In the genomic region with DNA sequence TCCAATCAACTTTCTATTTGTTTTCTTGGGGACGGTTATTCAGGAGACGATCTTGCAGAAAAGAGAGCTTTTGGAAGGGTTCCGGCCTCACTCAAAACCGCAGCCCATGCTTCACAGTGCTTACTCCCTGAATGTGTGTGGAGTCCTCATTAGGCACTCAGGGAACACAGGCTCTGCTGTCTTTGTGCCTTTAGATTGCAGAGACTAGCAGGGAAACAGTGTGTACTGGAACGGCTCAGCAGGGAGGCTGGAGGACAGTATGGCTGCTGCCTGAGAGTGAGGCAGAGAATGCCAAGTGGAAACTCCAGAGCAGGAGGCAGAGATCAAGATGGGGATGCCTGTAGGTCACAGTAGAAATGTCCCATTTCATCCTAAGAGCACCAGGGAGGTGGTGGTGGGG, we compare ENCODE assay signal across 14 mouse cellular contexts.
A peak's percentile ranks its signal among the peaks of the same experiment; 100 is the strongest.
DNase-seq lines count a peak whose midpoint lies in the region; ATAC-seq and TF ChIP-seq lines count a peak whose summit lies in the region.
"Had no signal": no experiment of that assay in that cellular context is flagged by ENCODE, and none has a peak within 500 bp of the region (broad histone marks: within the 10 kb centered on the region; RNA-seq: fewer than 3 reads in every experiment).

No protein-coding gene starts in this region.

- H3K4me2 ChIP-seq in midbrain, embryonic 16.5 days (ENCODE audit: low read length), result no peak overlapping the region
- no peak overlapping the region for H3K4me2 ChIP-seq in midbrain, embryonic 11.5 days
- H3K4me2 ChIP-seq in midbrain, postnatal 0 days (ENCODE audit: low read depth, low read length, poor library complexity, severe bottlenecking), result no peak overlapping the region
- H3K4me2 ChIP-seq: heart, embryonic 13.5 days; limb, embryonic 13.5 days had no signal

- peak; percentile 59 for ATAC-seq in frontal cortex, adult (ENCODE audit: low TSS enrichment)
- ATAC-seq in midbrain, embryonic 16.5 days, result no peak
- no peak for ATAC-seq in midbrain, embryonic 11.5 days (ENCODE audit: low FRiP score)
- no peak for ATAC-seq in midbrain, postnatal 0 days (ENCODE audit: low FRiP score)
- ATAC-seq: liver, postnatal 0 days had no signal

- no peaks in the 10 kb centered on the region for H3K9me3 ChIP-seq in midbrain, embryonic 16.5 days (replicated peaks; ENCODE audit: control insufficient read depth, low read length, poor library complexity, severe bottlenecking)
- no peaks in the 10 kb centered on the region for H3K9me3 ChIP-seq in midbrain, embryonic 11.5 days (ENCODE audit: control insufficient read depth, low read length)
- no peaks in the 10 kb centered on the region for H3K9me3 ChIP-seq in midbrain, postnatal 0 days (ENCODE audit: low read length)
- H3K9me3 ChIP-seq: heart, embryonic 13.5 days; limb, embryonic 13.5 days had no signal

- WGBS in midbrain, embryonic 16.5 days, result 59% methylated on average over 5 of the region's 5 CpGs
- 80% methylated on average over 5 of the region's 5 CpGs for WGBS in midbrain, embryonic 11.5 days
- WGBS in midbrain, postnatal 0 days, result 55% methylated on average over 5 of the region's 5 CpGs

- H3K9ac ChIP-seq in midbrain, embryonic 16.5 days (ENCODE audit: low read depth, low read length), result no peak overlapping the region
- H3K9ac ChIP-seq in midbrain, embryonic 11.5 days (ENCODE audit: low read length), result no peak overlapping the region
- H3K9ac ChIP-seq in midbrain, postnatal 0 days (replicated peaks; ENCODE audit: low read length, poor library complexity, severe bottlenecking), result no peak overlapping the region
- H3K9ac ChIP-seq: heart, embryonic 13.5 days; limb, embryonic 13.5 days; liver, postnatal 0 days had no signal

- no peaks in the 10 kb centered on the region for H3K27me3 ChIP-seq in midbrain, embryonic 16.5 days (ENCODE audit: control insufficient read depth, insufficient read depth, low read depth, low read length)
- no peaks in the 10 kb centered on the region for H3K27me3 ChIP-seq in midbrain, embryonic 11.5 days (ENCODE audit: control insufficient read depth, insufficient read depth, low read length)
- H3K27me3 ChIP-seq in midbrain, postnatal 0 days (ENCODE audit: insufficient read depth, low read length), result no peaks in the 10 kb centered on the region
- H3K27me3 ChIP-seq: heart, embryonic 13.5 days; limb, embryonic 13.5 days had no signal

- 0 out of 2 replicates have a peak overlapping the region, but pooled peaks have one; percentile 19 for H3K27ac ChIP-seq in midbrain, embryonic 16.5 days (ENCODE audit: low read length)
- no peak overlapping the region for H3K27ac ChIP-seq in midbrain, embryonic 11.5 days (ENCODE audit: low read depth, low read length)
- no peak overlapping the region for H3K27ac ChIP-seq in midbrain, postnatal 0 days (ENCODE audit: low read depth, low read length)
- H3K27ac ChIP-seq: gastrocnemius, adult 2 months; heart, embryonic 13.5 days; limb, embryonic 13.5 days had no signal

- H3K4me1 ChIP-seq in midbrain, embryonic 16.5 days (ENCODE audit: control insufficient read depth, insufficient read depth, low read length), result peaks cover 5% of the 10 kb centered on the region
- H3K4me1 ChIP-seq in midbrain, embryonic 11.5 days (ENCODE audit: control insufficient read depth, insufficient read depth, low read length), result 0 out of 2 replicates have a peak, but pooled peaks cover under 1% of the 10 kb centered on the region
- no peaks in the 10 kb centered on the region for H3K4me1 ChIP-seq in midbrain, postnatal 0 days (ENCODE audit: insufficient read depth, low read length)
- H3K4me1 ChIP-seq: limb, embryonic 13.5 days had no signal

- no peak for DNase-seq in frontal cortex, postnatal 36 days (ENCODE audit: low spot score in 2 of 2)
- DNase-seq in midbrain, embryonic 11.5 days (ENCODE audit: low spot score, missing footprints), result no peak
- DNase-seq in cerebellum, postnatal 10 days, result peak; percentile 43 to 62
- DNase-seq in midbrain, postnatal 0 days (ENCODE audit: low spot score), result peak; percentile 66
- no peak for DNase-seq in spleen, postnatal 4 days (ENCODE audit: low spot score in 2 of 2)
- DNase-seq in lung, postnatal 36 days, result no peak
- DNase-seq: gastrocnemius, adult 2 months; kidney, adult 9 months; liver, postnatal 0 days; thymus, postnatal 36 days had no signal

- H3K4me3 ChIP-seq in midbrain, embryonic 16.5 days (ENCODE audit: low read depth, low read length), result no peak overlapping the region
- H3K4me3 ChIP-seq in midbrain, embryonic 11.5 days (ENCODE audit: low read depth, low read length), result no peak overlapping the region
- H3K4me3 ChIP-seq in midbrain, postnatal 0 days (ENCODE audit: low read depth, low read length), result no peak overlapping the region
- H3K4me3 ChIP-seq: gastrocnemius, adult 2 months; heart, embryonic 13.5 days; limb, embryonic 13.5 days had no signal

- no peak for TF ChIP-seq CTCF in midbrain, postnatal 0 days (IDR thresholded peaks at IDR 0.05)

- H3K36me3 ChIP-seq in midbrain, embryonic 16.5 days (ENCODE audit: control insufficient read depth, insufficient read depth, low read length), result no peaks in the 10 kb centered on the region
- H3K36me3 ChIP-seq in midbrain, embryonic 11.5 days (ENCODE audit: control insufficient read depth, insufficient read depth, low read length), result no peaks in the 10 kb centered on the region
- no peaks in the 10 kb centered on the region for H3K36me3 ChIP-seq in midbrain, postnatal 0 days (ENCODE audit: insufficient read depth, low read length)
- H3K36me3 ChIP-seq: heart, embryonic 13.5 days; limb, embryonic 13.5 days had no signal

Comparison
In these comparisons a context has a peak if more than half of its experiments do, and no peak if none do; other contexts are left out.
1. DNase-seq: peak in cerebellum, postnatal 10 days (2 of 2) and midbrain, postnatal 0 days (single experiment); none in frontal cortex, postnatal 36 days (0 of 2), midbrain, embryonic 11.5 days (single experiment), spleen, postnatal 4 days (0 of 2) and lung, postnatal 36 days (single experiment).